Mouse (Mus musculus): Measurements from ENCODE around the gene Rhob. TPM values are rescaled to one million over a fixed set of nuclear protein-coding genes. Genes with fewer than 3 reads are reported as not detected.

The Rhob gene
- polyA plus RNA-seq, 1 experiment from 2014 or later, result 31.4 TPM

- H3K9ac ChIP-seq, result no peak overlapping the region
- WGBS, result 59% methylated on average over 3 of the region's 3 CpGs
- H3K27ac ChIP-seq (replicated peaks), result no peak overlapping the region
- no peaks in the 10 kb centered on the region for H3K9me3 ChIP-seq
- no peak overlapping the region for H3K4me3 ChIP-seq
- H3K4me2 ChIP-seq, result no peak overlapping the region
- H3K36me3 ChIP-seq, result no peaks in the 10 kb centered on the region
- ATAC-seq (ENCODE audit: extremely low read depth, insufficient number of reproducible peaks, low FRiP score, low TSS enrichment), result no peak
- H3K4me1 ChIP-seq, result peaks cover 36% of the 10 kb centered on the region
- no peaks in the 10 kb centered on the region for H3K27me3 ChIP-seq (replicated peaks)
Observed at GRCm38 (mm10) chr12:8493386-8493785, 6.4 kb downstream of the Rhob start.

- Histone ChIP-seq H3K27ac (replicated peaks) (no peak overlapping the region), H3K4me3 (no peak overlapping the region), H3K36me3 (no peaks in the 10 kb centered on the region), H3K4me2 (no peak overlapping the region), H3K9ac (no peak overlapping the region), H3K9me3 (no peaks in the 10 kb centered on the region), H3K27me3 (replicated peaks) (no peaks in the 10 kb centered on the region), H3K4me1 (peaks cover 12% of the 10 kb centered on the region)
- 71% methylated on average over 4 of the region's 4 CpGs for WGBS
- ATAC-seq (ENCODE audit: extremely low read depth, insufficient number of reproducible peaks, low FRiP score, low TSS enrichment), result no peak
Observed at GRCm38 (mm10) chr12:8489098-8489497, 10.7 kb downstream of the Rhob start.

GRCm38 (mm10) chr12:8488652-8488980 is 11.2 kb downstream of the Rhob start:
- Histone ChIP-seq H3K36me3 (no peaks in the 10 kb centered on the region), H3K4me2 (no peak overlapping the region), H3K4me1 (peaks cover 12% of the 10 kb centered on the region), H3K9me3 (no peaks in the 10 kb centered on the region), H3K4me3 (no peak overlapping the region), H3K9ac (no peak overlapping the region), H3K27ac (replicated peaks) (no peak overlapping the region), H3K27me3 (replicated peaks) (no peaks in the 10 kb centered on the region)
- ATAC-seq (ENCODE audit: extremely low read depth, insufficient number of reproducible peaks, low FRiP score, low TSS enrichment), result no peak
- 79% methylated on average over 4 of the region's 4 CpGs for WGBS

- no peaks in the 10 kb centered on the region for H3K9me3 ChIP-seq
- no peak overlapping the region for H3K9ac ChIP-seq
- 71% methylated on average over 5 of the region's 5 CpGs for WGBS
- H3K27ac ChIP-seq (replicated peaks), result no peak overlapping the region
- no peak for ATAC-seq (ENCODE audit: extremely low read depth, insufficient number of reproducible peaks, low FRiP score, low TSS enrichment)
- no peaks in the 10 kb centered on the region for H3K27me3 ChIP-seq (replicated peaks)
- H3K4me2 ChIP-seq, result no peak overlapping the region
- H3K4me1 ChIP-seq, result peaks cover 12% of the 10 kb centered on the region
- no peak overlapping the region for H3K4me3 ChIP-seq
- no peaks in the 10 kb centered on the region for H3K36me3 ChIP-seq
Observed at GRCm38 (mm10) chr12:8487959-8488651, 11.7 kb downstream of the Rhob start.

DNA sequence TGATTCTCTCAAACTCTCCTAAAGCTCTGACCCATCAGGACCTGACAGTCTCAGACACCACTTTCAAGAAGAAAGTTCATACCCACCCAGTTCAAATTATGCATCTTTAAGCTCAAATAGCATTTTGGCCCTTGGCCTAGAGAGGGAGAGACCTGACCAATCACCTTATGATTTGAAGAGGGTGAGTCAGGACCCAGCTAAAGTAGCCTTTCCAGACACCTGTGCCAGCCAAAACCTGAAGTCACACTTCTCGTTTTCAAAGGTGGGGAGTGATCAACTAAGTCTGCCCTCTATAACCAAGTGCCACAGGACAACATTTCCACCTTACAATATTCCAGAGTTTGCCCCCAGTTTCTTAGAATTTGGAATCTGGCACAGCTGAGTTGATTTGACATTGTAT is 12.5 kb downstream of the Rhob start:
- Histone ChIP-seq H3K9ac (no peak overlapping the region), H3K4me2 (no peak overlapping the region), H3K9me3 (no peaks in the 10 kb centered on the region), H3K27me3 (replicated peaks) (no peaks in the 10 kb centered on the region), H3K27ac (replicated peaks) (no peak overlapping the region), H3K4me3 (no peak overlapping the region), H3K4me1 (peaks cover 12% of the 10 kb centered on the region), H3K36me3 (no peaks in the 10 kb centered on the region)
- WGBS, result 67% methylated on average over 1 of the region's 1 CpGs
- no peak for ATAC-seq (ENCODE audit: extremely low read depth, insufficient number of reproducible peaks, low FRiP score, low TSS enrichment)

DNA sequence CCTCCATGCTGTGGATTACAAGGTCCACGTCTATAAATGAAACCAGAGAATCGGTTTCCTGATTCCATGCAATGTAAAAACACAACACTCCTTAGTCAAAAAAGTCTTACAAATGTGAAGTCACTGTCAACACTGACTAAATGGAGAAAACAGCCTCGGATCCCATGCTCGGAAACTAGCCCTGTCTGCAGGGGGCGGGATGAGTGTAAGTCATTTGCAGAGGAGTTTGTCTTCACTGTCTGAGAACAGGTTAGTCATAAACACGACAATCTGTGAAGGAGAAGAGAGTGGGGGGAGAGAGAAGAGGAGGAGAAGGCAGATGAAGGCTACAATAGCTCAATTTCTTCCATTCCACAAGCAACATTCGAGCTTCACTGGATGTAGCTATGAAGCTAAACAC is 14.6 kb downstream of the Rhob start:
- Histone ChIP-seq H3K4me2 (no peak overlapping the region), H3K4me1 (peaks cover 12% of the 10 kb centered on the region), H3K9me3 (no peaks in the 10 kb centered on the region), H3K9ac (no peak overlapping the region), H3K27me3 (replicated peaks) (no peaks in the 10 kb centered on the region), H3K36me3 (no peaks in the 10 kb centered on the region), H3K4me3 (no peak overlapping the region), H3K27ac (replicated peaks) (no peak overlapping the region)
- ATAC-seq (ENCODE audit: extremely low read depth, insufficient number of reproducible peaks, low FRiP score, low TSS enrichment), result no peak
- WGBS, result 66% methylated on average over 7 of the region's 7 CpGs

- H3K9ac ChIP-seq, result no peak overlapping the region
- H3K4me2 ChIP-seq, result no peak overlapping the region
- no peak overlapping the region for H3K27ac ChIP-seq (replicated peaks)
- no peaks in the 10 kb centered on the region for H3K9me3 ChIP-seq
- ATAC-seq (ENCODE audit: extremely low read depth, insufficient number of reproducible peaks, low FRiP score, low TSS enrichment), result no peak
- WGBS, result 55% methylated on average over 2 of the region's 2 CpGs
- H3K36me3 ChIP-seq, result no peaks in the 10 kb centered on the region
- H3K4me3 ChIP-seq, result no peak overlapping the region
- no peaks in the 10 kb centered on the region for H3K27me3 ChIP-seq (replicated peaks)
- peaks cover 6% of the 10 kb centered on the region for H3K4me1 ChIP-seq
Observed at GRCm38 (mm10) chr12:8482169-8482568, 17.6 kb downstream of the Rhob start.

- no peaks in the 10 kb centered on the region for H3K36me3 ChIP-seq
- H3K4me2 ChIP-seq, result no peak overlapping the region
- no peak for ATAC-seq (ENCODE audit: extremely low read depth, insufficient number of reproducible peaks, low FRiP score, low TSS enrichment)
- WGBS, result 71% methylated on average over 6 of the region's 6 CpGs
- H3K4me1 ChIP-seq, result peaks cover 26% of the 10 kb centered on the region
- H3K9ac ChIP-seq, result no peak overlapping the region
- no peak overlapping the region for H3K27ac ChIP-seq (replicated peaks)
- H3K9me3 ChIP-seq, result no peaks in the 10 kb centered on the region
- no peak overlapping the region for H3K4me3 ChIP-seq
- H3K27me3 ChIP-seq (replicated peaks), result no peaks in the 10 kb centered on the region
Observed at GRCm38 (mm10) chr12:8474836-8475387, 24.9 kb downstream of the Rhob start.

- no peaks in the 10 kb centered on the region for H3K27me3 ChIP-seq (replicated peaks)
- H3K4me2 ChIP-seq, result no peak overlapping the region
- ATAC-seq (ENCODE audit: extremely low read depth, insufficient number of reproducible peaks, low FRiP score, low TSS enrichment), result no peak
- H3K4me1 ChIP-seq, result peaks cover 26% of the 10 kb centered on the region
- WGBS, result 64% methylated on average over 7 of the region's 7 CpGs
- H3K36me3 ChIP-seq, result no peaks in the 10 kb centered on the region
- no peaks in the 10 kb centered on the region for H3K9me3 ChIP-seq
- H3K9ac ChIP-seq, result no peak overlapping the region
- H3K4me3 ChIP-seq, result no peak overlapping the region
- no peak overlapping the region for H3K27ac ChIP-seq (replicated peaks)
Observed at GRCm38 (mm10) chr12:8472591-8473358, 27.0 kb downstream of the Rhob start.

DNA sequence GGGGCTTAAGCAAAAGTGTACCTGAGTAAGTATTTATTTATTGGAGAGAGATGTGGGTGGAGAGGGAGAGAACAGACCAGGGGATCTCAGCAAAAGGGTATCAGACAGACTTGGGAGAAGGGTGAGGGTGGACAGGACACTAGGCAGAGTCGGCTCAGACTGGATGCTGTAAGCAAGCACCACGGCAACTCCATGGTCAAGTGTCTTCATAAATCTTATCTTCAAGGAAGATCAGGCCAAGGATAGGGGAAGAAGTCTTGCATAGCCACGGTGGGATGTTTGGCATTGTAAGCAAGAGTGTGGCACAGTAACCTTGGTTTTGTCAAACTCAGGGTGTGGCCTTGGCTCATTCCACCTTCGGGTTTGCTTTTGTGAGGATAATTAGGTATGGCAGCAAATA is 27.8 kb downstream of the Rhob start:
- H3K4me1 ChIP-seq, result peaks cover 25% of the 10 kb centered on the region
- 66% methylated on average over 4 of the region's 4 CpGs for WGBS
- no peaks in the 10 kb centered on the region for H3K9me3 ChIP-seq
- no peak for ATAC-seq (ENCODE audit: extremely low read depth, insufficient number of reproducible peaks, low FRiP score, low TSS enrichment)
- no peaks in the 10 kb centered on the region for H3K36me3 ChIP-seq
- no peaks in the 10 kb centered on the region for H3K27me3 ChIP-seq (replicated peaks)
- no peak overlapping the region for H3K9ac ChIP-seq
- H3K4me2 ChIP-seq, result no peak overlapping the region
- no peak overlapping the region for H3K4me3 ChIP-seq
- H3K27ac ChIP-seq (replicated peaks), result no peak overlapping the region

DNA sequence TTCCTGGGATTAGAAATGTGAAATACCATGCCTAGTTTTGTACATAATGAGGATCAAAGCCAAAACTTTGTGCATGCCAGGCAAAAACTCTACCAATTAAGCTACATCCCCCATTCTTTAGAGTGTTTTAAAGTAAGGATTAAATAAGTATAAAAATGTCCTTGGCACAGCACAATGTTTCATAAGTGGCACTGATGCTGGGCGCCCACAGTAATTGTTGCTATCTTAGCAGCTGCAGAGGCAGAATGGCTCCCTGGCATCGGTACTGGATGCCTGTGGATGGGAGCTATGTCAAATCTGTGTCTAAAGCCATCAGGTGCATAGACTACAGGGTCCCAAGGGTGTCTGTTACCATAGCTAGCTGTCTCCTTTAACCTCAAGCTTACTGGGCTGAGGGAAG is 28.8 kb downstream of the Rhob start:
- Histone ChIP-seq H3K36me3 (no peaks in the 10 kb centered on the region), H3K27me3 (replicated peaks) (no peaks in the 10 kb centered on the region), H3K9ac (no peak overlapping the region), H3K4me3 (no peak overlapping the region), H3K4me2 (no peak overlapping the region), H3K9me3 (no peaks in the 10 kb centered on the region), H3K27ac (replicated peaks) (no peak overlapping the region), H3K4me1 (peaks cover 17% of the 10 kb centered on the region)
- WGBS, result 78% methylated on average over 2 of the region's 2 CpGs
- ATAC-seq (ENCODE audit: extremely low read depth, insufficient number of reproducible peaks, low FRiP score, low TSS enrichment), result no peak

Measured in heart, embryonic 13.5 days (tissue).